Mouse (Mus musculus) kidney, embryonic 15.5 days (tissue): Measurements from ENCODE around the gene A630095N17Rik. TPM values are rescaled to one million over a fixed set of nuclear protein-coding genes. Genes with fewer than 3 reads are reported as not detected.

Experiments used
- ATAC-seq: fragments of 200-750 bp; cut with Nextera tagmentation; replicated peaks from 2 replicates; pipeline ENCODE4 v1.8.0; 2017; ENCODE audit warnings: moderate TSS enrichment; ENCODE audit not compliant: low FRiP score
- H3K27ac ChIP-seq: fragments of 300-500 bp; sonication (generic); 2 replicates; pipeline ENCODE4 v1.5.1; 2015; ENCODE audit warnings: mild to moderate bottlenecking, inconsistent platforms
- H3K27me3 ChIP-seq: fragments of 300-500 bp; sonication (generic); 2 replicates; pipeline ENCODE4 v1.6.1; 2015; ENCODE audit warnings: inconsistent platforms
- H3K36me3 ChIP-seq: fragments of 300-500 bp; sonication (generic); 2 replicates; pipeline ENCODE4 v1.6.1; 2015; ENCODE audit warnings: inconsistent platforms
- H3K4me1 ChIP-seq: fragments of 300-500 bp; sonication (generic); 2 replicates; pipeline ENCODE4 v1.6.1; 2015; ENCODE audit warnings: inconsistent platforms
- H3K4me2 ChIP-seq: fragments of 300-500 bp; sonication (generic); 2 replicates; pipeline ENCODE4 v1.6.1; 2015; ENCODE audit warnings: moderate library complexity, mild to moderate bottlenecking, inconsistent platforms
- H3K4me3 ChIP-seq: fragments of 300-500 bp; sonication (generic); replicated peaks from 2 replicates; pipeline ENCODE4 v1.5.1; 2015; ENCODE audit warnings: mild to moderate bottlenecking, inconsistent platforms
- H3K9ac ChIP-seq: fragments of 300-500 bp; sonication (generic); 2 replicates; pipeline ENCODE4 v1.6.1; 2015; ENCODE audit warnings: mild to moderate bottlenecking, inconsistent platforms
- H3K9me3 ChIP-seq: fragments of 300-500 bp; sonication (generic); replicated peaks from 2 replicates; pipeline ENCODE4 v1.6.1; 2016; ENCODE audit warnings: inconsistent platforms
- WGBS: fragments of 180-500 bp; shearing (Covaris S2); methylation state at CpG from one replicate; pipeline ENCODE4 v1.1.7; 2015; ENCODE audit warnings: mixed read lengths; 5-methylcytosine and 5-hydroxymethylcytosine counted together
- polyA plus RNA-seq: library from polyadenylated mRNA; unstranded; fragments of >200 nt; fragmentation: Nextera tagmentation; extraction: Ambion mirVana; gene quantifications from 2 replicates; pipeline ENCODE4 v1.2.1, GENCODE M21; 2015

The A630095N17Rik gene
- polyA plus RNA-seq, 1 experiment from 2014 or later: not detected

- H3K27ac ChIP-seq: peak overlapping the region; percentile 85
- H3K4me2 ChIP-seq: peak overlapping the region; percentile 80
- ATAC-seq: peak; percentile 44
- H3K36me3 ChIP-seq: peaks cover 31% of the 10 kb centered on the region
- H3K9me3 ChIP-seq: no peaks in the 10 kb centered on the region
- H3K4me3 ChIP-seq: peak overlapping the region; percentile 79
- WGBS: 5% methylated on average over 34 of the region's 34 CpGs
- H3K4me1 ChIP-seq: peaks cover 52% of the 10 kb centered on the region
- H3K27me3 ChIP-seq: no peaks in the 10 kb centered on the region
- peak overlapping the region; percentile 61 for H3K9ac ChIP-seq
These were observed 22.8 kb downstream of the A630095N17Rik start for GRCm38 (mm10) chr1:75208967-75209678.

- Histone ChIP-seq H3K4me3 (no peak overlapping the region), H3K4me2 (no peak overlapping the region), H3K36me3 (peaks cover 57% of the 10 kb centered on the region), H3K9me3 (no peaks in the 10 kb centered on the region), H3K27ac (no peak overlapping the region), H3K9ac (no peak overlapping the region), H3K4me1 (no peaks in the 10 kb centered on the region), H3K27me3 (no peaks in the 10 kb centered on the region)
- ATAC-seq: no peak
- 86% methylated on average over 1 of the region's 1 CpGs for WGBS
These were observed 30.7 kb downstream of the A630095N17Rik start for GRCm38 (mm10) chr1:75201236-75201635.

GRCm38 (mm10) chr1:75192452-75192851 lies 39.5 kb downstream of the A630095N17Rik start:
- Histone ChIP-seq H3K9me3 (no peaks in the 10 kb centered on the region), H3K4me2 (peak overlapping the region; percentile 92), H3K9ac (peak overlapping the region; percentile 93), H3K27ac (peak overlapping the region; percentile 97), H3K27me3 (no peaks in the 10 kb centered on the region), H3K36me3 (peaks cover 42% of the 10 kb centered on the region), H3K4me3 (peak overlapping the region; percentile 87), H3K4me1 (peaks cover 20% of the 10 kb centered on the region)
- peak; percentile 29 for ATAC-seq
- under 1% methylated on average over 19 of the region's 19 CpGs for WGBS

GRCm38 (mm10) chr1:75191622-75192402 lies 40.1 kb downstream of the A630095N17Rik start, which contains the start of the genes Ankzf1 and Atg9a:
Gene Ankzf1 (plus strand): TSS chr1:75192151.
Gene Atg9a (minus strand): TSS chr1:75192196.
- Histone ChIP-seq H3K27me3 (no peaks in the 10 kb centered on the region), H3K27ac (peak within 1 kb of the TSS; percentile 97), H3K4me1 (peaks cover 20% of the 10 kb centered on the region), H3K9me3 (no peaks in the 10 kb centered on the region), H3K36me3 (peaks cover 41% of the 10 kb centered on the region), H3K9ac (peak within 1 kb of the TSS; percentile 93), H3K4me3 (peak within 1 kb of the TSS; percentile 87), H3K4me2 (peak within 1 kb of the TSS; percentile 92)
- peak; percentile 100 for ATAC-seq
- WGBS: under 1% methylated on average over 56 of the region's 56 CpGs

GRCm38 (mm10) chr1:75191258-75191621 lies 40.7 kb downstream of the A630095N17Rik start:
- Histone ChIP-seq H3K4me1 (peaks cover 20% of the 10 kb centered on the region), H3K27ac (peak overlapping the region; percentile 92), H3K9me3 (no peaks in the 10 kb centered on the region), H3K4me2 (peak overlapping the region; percentile 92), H3K36me3 (peaks cover 41% of the 10 kb centered on the region), H3K4me3 (peak overlapping the region; percentile 87), H3K27me3 (no peaks in the 10 kb centered on the region), H3K9ac (peak overlapping the region; percentile 91)
- WGBS: 45% methylated on average over 5 of the region's 5 CpGs
- no peak; the same call in 1 of the 2 replicates for ATAC-seq

- ATAC-seq: no peak
- Histone ChIP-seq H3K27ac (no peak overlapping the region), H3K4me1 (peaks cover 20% of the 10 kb centered on the region), H3K4me2 (peak overlapping the region; percentile 92), H3K9ac (peak overlapping the region; percentile 91; the same call in 1 of the 2 replicates), H3K27me3 (no peaks in the 10 kb centered on the region), H3K9me3 (no peaks in the 10 kb centered on the region), H3K36me3 (peaks cover 41% of the 10 kb centered on the region), H3K4me3 (peak overlapping the region; percentile 87; the same call in 1 of the 2 replicates)
- WGBS: 59% methylated on average over 2 of the region's 2 CpGs
These were observed 41.3 kb downstream of the A630095N17Rik start for GRCm38 (mm10) chr1:75190577-75190976.

- Histone ChIP-seq H3K27ac (no peak overlapping the region), H3K4me3 (no peak overlapping the region), H3K36me3 (peaks cover 58% of the 10 kb centered on the region), H3K4me1 (peaks cover 13% of the 10 kb centered on the region), H3K27me3 (no peaks in the 10 kb centered on the region), H3K4me2 (no peak overlapping the region), H3K9me3 (no peaks in the 10 kb centered on the region), H3K9ac (no peak overlapping the region)
- no peak for ATAC-seq
- 92% methylated on average over 2 of the region's 2 CpGs for WGBS
These were observed 43.9 kb downstream of the A630095N17Rik start for GRCm38 (mm10) chr1:75187914-75188483.

- H3K9me3 ChIP-seq: no peaks in the 10 kb centered on the region
- peaks cover 10% of the 10 kb centered on the region for H3K4me1 ChIP-seq
- H3K27ac ChIP-seq: no peak overlapping the region
- ATAC-seq: no peak
- no peak overlapping the region for H3K4me2 ChIP-seq
- H3K9ac ChIP-seq: no peak overlapping the region
- H3K27me3 ChIP-seq: no peaks in the 10 kb centered on the region
- H3K36me3 ChIP-seq: peaks cover 67% of the 10 kb centered on the region
- no peak overlapping the region for H3K4me3 ChIP-seq
These were observed 44.8 kb downstream of the A630095N17Rik start for GRCm38 (mm10) chr1:75187126-75187525.

GRCm38 (mm10) chr1:75185495-75185894 lies 46.4 kb downstream of the A630095N17Rik start:
- Histone ChIP-seq H3K27me3 (no peaks in the 10 kb centered on the region), H3K4me1 (peaks cover 6% of the 10 kb centered on the region), H3K27ac (no peak overlapping the region), H3K36me3 (peaks cover 75% of the 10 kb centered on the region), H3K4me2 (no peak overlapping the region), H3K9me3 (no peaks in the 10 kb centered on the region), H3K9ac (no peak overlapping the region), H3K4me3 (no peak overlapping the region)
- 93% methylated on average over 11 of the region's 11 CpGs for WGBS
- ATAC-seq: no peak

- Histone ChIP-seq H3K4me3 (no peak overlapping the region), H3K4me1 (peaks cover 20% of the 10 kb centered on the region), H3K4me2 (no peak overlapping the region), H3K27ac (no peak overlapping the region), H3K36me3 (peaks cover 65% of the 10 kb centered on the region), H3K9me3 (no peaks in the 10 kb centered on the region), H3K9ac (no peak overlapping the region), H3K27me3 (no peaks in the 10 kb centered on the region)
- ATAC-seq: no peak
- WGBS: 76% methylated on average over 4 of the region's 4 CpGs
These were observed 49.7 kb downstream of the A630095N17Rik start for GRCm38 (mm10) chr1:75182160-75182559.

- H3K9me3 ChIP-seq: no peaks in the 10 kb centered on the region
- WGBS: 82% methylated on average over 4 of the region's 4 CpGs
- peaks cover 66% of the 10 kb centered on the region for H3K36me3 ChIP-seq
- no peak overlapping the region for H3K27ac ChIP-seq
- H3K4me2 ChIP-seq: no peak overlapping the region
- no peak for ATAC-seq
- H3K27me3 ChIP-seq: no peaks in the 10 kb centered on the region
- peaks cover 20% of the 10 kb centered on the region for H3K4me1 ChIP-seq
- H3K4me3 ChIP-seq: no peak overlapping the region
- no peak overlapping the region for H3K9ac ChIP-seq
These were observed 50.5 kb downstream of the A630095N17Rik start for GRCm38 (mm10) chr1:75181377-75181870.
